Mouse (Mus musculus): Measurements from ENCODE around the gene Pgrmc2. TPM values are rescaled to one million over a fixed set of nuclear protein-coding genes. Genes with fewer than 3 reads are reported as not detected.

Pgrmc2 gene
- polyA plus RNA-seq, 1 experiment from 2014 or later: 34.4 TPM

GRCm38 (mm10) chr3:41047838-41048237 is 35.0 kb downstream of the Pgrmc2 start:
- WGBS (ENCODE audit: missing documents): 95% methylated on average over 6 of the region's 6 CpGs

GRCm38 (mm10) chr3:41043756-41044354 is 39.0 kb downstream of the Pgrmc2 start:
- WGBS (ENCODE audit: missing documents): 84% methylated on average over 11 of the region's 11 CpGs
- H3K4me3 ChIP-seq (ENCODE audit: inconsistent target): no peak overlapping the region

More at GRCm38 (mm10) chr3:41047838-41048237, 35.0 kb downstream of the Pgrmc2 start:
- Histone ChIP-seq H3K27ac (no peak overlapping the region), H3K79me2 (ENCODE audit: inconsistent target) (no peaks in the 10 kb centered on the region), H3K4me3 (ENCODE audit: inconsistent target) (no peak overlapping the region), H3K36me3 (ENCODE audit: inconsistent target) (no peaks in the 10 kb centered on the region)

GRCm38 (mm10) chr3:41042195-41042938 is 40.5 kb downstream of the Pgrmc2 start:
- H3K4me3 ChIP-seq (ENCODE audit: inconsistent target): no peak overlapping the region
- H3K27ac ChIP-seq: no peak overlapping the region
- H3K36me3 ChIP-seq (ENCODE audit: inconsistent target): no peaks in the 10 kb centered on the region
- WGBS (ENCODE audit: missing documents): 77% methylated on average over 4 of the region's 4 CpGs
- no peaks in the 10 kb centered on the region for H3K79me2 ChIP-seq (ENCODE audit: inconsistent target)

More at GRCm38 (mm10) chr3:41043756-41044354, 39.0 kb downstream of the Pgrmc2 start:
- Histone ChIP-seq H3K27ac (no peak overlapping the region), H3K79me2 (ENCODE audit: inconsistent target) (no peaks in the 10 kb centered on the region), H3K36me3 (ENCODE audit: inconsistent target) (no peaks in the 10 kb centered on the region)

GRCm38 (mm10) chr3:41041241-41041640 is 41.6 kb downstream of the Pgrmc2 start:
- Histone ChIP-seq H3K79me2 (ENCODE audit: inconsistent target) (no peaks in the 10 kb centered on the region), H3K36me3 (ENCODE audit: inconsistent target) (no peaks in the 10 kb centered on the region), H3K4me3 (ENCODE audit: inconsistent target) (no peak overlapping the region), H3K27ac (no peak overlapping the region)
- WGBS (ENCODE audit: missing documents): 84% methylated on average over 5 of the region's 5 CpGs

- no peak overlapping the region for H3K27ac ChIP-seq
- no peaks in the 10 kb centered on the region for H3K36me3 ChIP-seq (ENCODE audit: inconsistent target)
- 47% methylated on average over 5 of the region's 5 CpGs for WGBS (ENCODE audit: missing documents)
- no peaks in the 10 kb centered on the region for H3K79me2 ChIP-seq (ENCODE audit: inconsistent target)
- no peak overlapping the region for H3K4me3 ChIP-seq (ENCODE audit: inconsistent target)
Measured at GRCm38 (mm10) chr3:41038297-41038916, 44.4 kb downstream of the Pgrmc2 start.

- 94% methylated on average over 12 of the region's 12 CpGs for WGBS (ENCODE audit: missing documents)
- Histone ChIP-seq H3K36me3 (ENCODE audit: inconsistent target) (no peaks in the 10 kb centered on the region), H3K79me2 (ENCODE audit: inconsistent target) (no peaks in the 10 kb centered on the region), H3K27ac (no peak overlapping the region), H3K4me3 (ENCODE audit: inconsistent target) (no peak overlapping the region)
Measured at GRCm38 (mm10) chr3:41031286-41032210, 51.3 kb downstream of the Pgrmc2 start.

GRCm38 (mm10) chr3:41030705-41031104 is 52.1 kb downstream of the Pgrmc2 start:
- Histone ChIP-seq H3K4me3 (ENCODE audit: inconsistent target) (no peak overlapping the region), H3K27ac (no peak overlapping the region), H3K79me2 (ENCODE audit: inconsistent target) (no peaks in the 10 kb centered on the region), H3K36me3 (ENCODE audit: inconsistent target) (no peaks in the 10 kb centered on the region)
- WGBS (ENCODE audit: missing documents): 73% methylated on average over 1 of the region's 1 CpGs

- H3K79me2 ChIP-seq (ENCODE audit: inconsistent target): no peaks in the 10 kb centered on the region
- no peak overlapping the region for H3K4me3 ChIP-seq (ENCODE audit: inconsistent target)
- 84% methylated on average over 6 of the region's 6 CpGs for WGBS (ENCODE audit: missing documents)
- no peaks in the 10 kb centered on the region for H3K36me3 ChIP-seq (ENCODE audit: inconsistent target)
- H3K27ac ChIP-seq: no peak overlapping the region
Measured at GRCm38 (mm10) chr3:41021980-41022379, 60.9 kb downstream of the Pgrmc2 start.

- Histone ChIP-seq H3K36me3 (ENCODE audit: inconsistent target) (no peaks in the 10 kb centered on the region), H3K27ac (no peak overlapping the region), H3K4me3 (ENCODE audit: inconsistent target) (no peak overlapping the region), H3K79me2 (ENCODE audit: inconsistent target) (no peaks in the 10 kb centered on the region)
- 87% methylated on average over 7 of the region's 7 CpGs for whole genome bisulfite sequencing (ENCODE audit: missing documents)
Measured at GRCm38 (mm10) chr3:41020687-41021086, 62.2 kb downstream of the Pgrmc2 start.

GRCm38 (mm10) chr3:41018022-41018608 is 64.7 kb downstream of the Pgrmc2 start:
- no peaks in the 10 kb centered on the region for H3K36me3 ChIP-seq (ENCODE audit: inconsistent target)
- H3K27ac ChIP-seq: no peak overlapping the region
- H3K79me2 ChIP-seq (ENCODE audit: inconsistent target): no peaks in the 10 kb centered on the region
- no peak overlapping the region for H3K4me3 ChIP-seq (ENCODE audit: inconsistent target)
- WGBS (ENCODE audit: missing documents): 90% methylated on average over 3 of the region's 3 CpGs

Other genes starting within 250 kb of the Pgrmc2 start
- 9.2 to 11.5 TPM (median 9.9 TPM) in 3 replicates for gene Mfsd8, start 236.2 kb downstream of the Pgrmc2 start, polyA plus RNA-seq (2018)
- gene Abhd18, start 236.1 kb downstream of the Pgrmc2 start, polyA plus RNA-seq (2018): 1.3 to 3.4 TPM (median 3.4 TPM) in 3 replicates
- not detected in 3 replicates for gene 1700034I23Rik, start 180.5 kb downstream of the Pgrmc2 start, polyA plus RNA-seq (2018)
- 4.1 to 12.1 TPM (median 8.9 TPM) in 3 replicates for gene Larp1b, start 133.2 kb downstream of the Pgrmc2 start, polyA plus RNA-seq (2018)

Measured in macrophage (primary cell).